Mouse (Mus musculus) hindlimb bud, embryonic 11.5 days (tissue): ENCODE measurements around the gene Vmn2r3.
"Not testable (repeated sequence)": the region's sequence is repeated elsewhere in the genome, so short reads cannot be mapped to it uniquely, and the experiment has no call there.

Experiments used
- DNase-seq: peaks from one replicate; pipeline ENCODE4 v3.0.0-alpha.2; 2012; ENCODE audit warnings: low read depth, low spot score; ENCODE audit errors: extremely low spot score

Vmn2r3 gene

GRCm38 (mm10) chr3:64289609-64290008 lies at the start of gene Vmn2r3:
Gene Vmn2r3 (minus strand): TSS chr3:64289709.
- no peak for DNase-seq

DNA sequence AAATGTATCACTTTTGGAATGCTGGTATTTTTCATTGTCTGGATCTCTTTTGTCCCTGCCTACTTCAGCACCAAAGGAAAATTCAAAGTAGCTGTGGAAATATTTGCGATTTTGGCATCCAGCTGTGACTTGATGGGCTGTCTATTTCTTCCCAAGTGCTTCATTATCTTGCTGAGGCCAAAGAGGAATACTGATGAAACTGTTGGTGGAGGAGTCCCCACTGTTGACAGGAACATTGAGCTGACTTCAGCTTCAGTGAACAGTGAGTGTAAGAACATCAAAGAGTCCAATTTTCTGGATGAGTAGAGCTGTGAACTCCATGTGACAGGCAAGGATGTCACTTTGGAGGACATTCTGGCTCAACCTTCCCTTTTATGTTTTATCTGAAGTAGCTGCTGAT lies 43.0 kb upstream of the Vmn2r3 start:
- no peak for DNase-seq

DNA sequence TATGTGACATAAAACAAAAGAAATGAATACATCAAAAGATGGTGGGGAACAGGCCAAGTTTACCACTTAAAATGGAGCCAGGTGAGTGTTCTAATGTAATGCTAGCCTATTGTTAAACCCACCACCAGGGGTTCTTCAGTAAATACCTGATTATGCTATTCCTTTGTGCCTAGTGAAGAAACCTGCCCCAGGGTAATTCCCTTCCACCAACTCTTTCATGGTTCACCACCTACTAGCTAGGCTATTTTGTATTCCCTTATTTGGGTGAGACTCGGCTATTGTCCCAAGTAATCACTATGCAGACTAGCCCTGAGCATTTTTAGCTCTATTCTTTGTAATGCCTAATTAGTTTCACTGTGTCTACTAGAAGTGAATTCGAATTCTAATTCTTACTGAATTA lies 32.3 kb upstream of the Vmn2r3 start:
- DNase-seq = no peak

- DNase-seq = no peak
These were observed 17.3 kb upstream of the Vmn2r3 start for GRCm38 (mm10) chr3:64306799-64307198.

GRCm38 (mm10) chr3:64265762-64266112 lies 23.8 kb downstream of the Vmn2r3 start:
- no peak for DNase-seq

GRCm38 (mm10) chr3:64265056-64265761 lies 24.3 kb downstream of the Vmn2r3 start:
- DNase-seq = not testable (repeated sequence)

DNA sequence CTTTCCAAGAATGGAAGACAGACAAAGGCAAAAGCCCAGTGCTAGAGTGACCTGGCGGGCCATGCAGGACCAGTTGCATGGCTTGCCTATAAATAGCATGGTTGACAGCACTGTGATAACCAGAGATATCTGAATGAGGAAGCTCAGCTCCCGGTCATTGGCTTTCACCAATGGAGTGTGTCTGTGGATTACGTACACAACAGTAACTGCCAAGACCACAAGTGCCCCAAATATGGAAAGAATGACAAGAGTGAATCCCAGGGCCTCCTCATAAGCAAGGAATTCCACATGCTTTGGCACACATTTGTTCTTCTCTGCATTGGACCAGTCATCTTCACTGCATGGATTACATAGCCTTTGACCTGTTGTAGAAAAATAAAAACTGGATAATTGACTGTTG lies 29.9 kb downstream of the Vmn2r3 start:
- no peak for DNase-seq

DNA sequence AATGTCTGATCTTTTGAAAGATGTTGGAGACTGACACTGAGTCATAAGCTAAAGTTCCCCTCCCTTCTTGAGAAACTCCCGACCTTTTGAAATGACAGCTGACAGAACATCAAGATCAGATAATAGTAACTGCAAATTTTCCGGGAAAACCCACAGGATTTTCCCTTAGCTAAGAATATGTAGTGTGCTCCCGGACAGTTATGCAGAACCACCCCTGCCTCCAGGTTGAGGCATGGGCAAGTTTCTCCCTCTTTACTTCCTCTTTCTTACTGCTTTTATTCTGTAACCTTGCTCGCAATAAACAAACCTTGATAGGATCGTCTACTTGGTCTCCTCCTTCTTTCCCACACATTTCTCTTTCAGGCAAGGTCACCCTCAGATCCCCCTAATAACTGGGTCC lies 37.9 kb downstream of the Vmn2r3 start:
- no peak for DNase-seq

GRCm38 (mm10) chr3:64250461-64250860 lies 39.0 kb downstream of the Vmn2r3 start:
- not testable (repeated sequence) for DNase-seq

DNA sequence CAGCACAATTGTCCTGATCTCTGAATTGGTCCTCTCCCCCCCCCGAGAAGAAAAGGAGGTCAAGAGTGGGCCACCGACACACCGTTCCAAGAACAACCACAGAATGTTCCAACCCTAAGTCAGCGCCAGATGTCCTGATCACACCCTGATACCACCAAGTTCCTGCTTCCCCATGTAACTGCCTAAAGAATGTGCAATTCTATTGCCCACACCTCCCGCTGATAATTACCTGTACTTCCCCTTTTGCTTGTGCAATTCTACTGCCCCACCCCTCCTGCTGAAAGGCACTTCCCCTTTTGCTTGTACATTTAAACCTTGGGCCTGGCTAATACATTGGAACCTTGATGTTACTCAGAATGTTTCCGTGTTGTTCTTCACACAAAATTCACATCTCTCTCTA lies 54.0 kb downstream of the Vmn2r3 start:
- DNase-seq = not testable (repeated sequence)

- DNase-seq = not testable (repeated sequence)
These were observed 55.9 kb downstream of the Vmn2r3 start for GRCm38 (mm10) chr3:64233655-64234054.

DNA sequence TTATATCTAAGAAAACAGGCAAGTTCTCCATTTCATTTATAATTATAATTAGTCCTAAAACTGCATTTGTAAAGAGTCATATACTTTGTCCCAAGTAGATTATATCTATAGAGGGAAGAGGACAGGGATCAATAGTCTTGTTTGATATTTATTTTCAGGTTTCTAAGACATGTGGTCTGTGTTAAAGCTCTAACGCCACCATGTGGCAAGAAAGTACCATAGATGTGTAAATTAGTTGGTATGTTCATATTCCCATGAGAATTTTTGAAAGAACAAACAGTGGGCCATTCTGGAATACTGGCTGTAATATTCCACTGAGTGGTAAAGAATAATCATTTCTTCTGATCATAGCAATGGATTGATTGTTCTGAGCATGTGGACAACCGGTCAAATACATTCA lies 62.3 kb downstream of the Vmn2r3 start:
- no peak for DNase-seq
